Mouse (Mus musculus): ENCODE data around the gene Phf23.

- TF ChIP-seq CTCF (conservative IDR thresholded peaks at IDR 0.05; ENCODE audit: insufficient read depth, insufficient read length, low read depth, low read length) (no peak), POLR2A (IDR thresholded peaks at IDR 0.05; ENCODE audit: low read depth, low read length) (no peak)
These were observed 35.7 kb downstream of the Phf23 start for GRCm38 (mm10) chr11:70031321-70031670.
